Mouse (Mus musculus): ENCODE data around the gene Xrn1.
"Not testable (repeated sequence)": the region's sequence is repeated elsewhere in the genome, so short reads cannot be mapped to it uniquely, and the experiment has no call there.

The Xrn1 gene

DNA sequence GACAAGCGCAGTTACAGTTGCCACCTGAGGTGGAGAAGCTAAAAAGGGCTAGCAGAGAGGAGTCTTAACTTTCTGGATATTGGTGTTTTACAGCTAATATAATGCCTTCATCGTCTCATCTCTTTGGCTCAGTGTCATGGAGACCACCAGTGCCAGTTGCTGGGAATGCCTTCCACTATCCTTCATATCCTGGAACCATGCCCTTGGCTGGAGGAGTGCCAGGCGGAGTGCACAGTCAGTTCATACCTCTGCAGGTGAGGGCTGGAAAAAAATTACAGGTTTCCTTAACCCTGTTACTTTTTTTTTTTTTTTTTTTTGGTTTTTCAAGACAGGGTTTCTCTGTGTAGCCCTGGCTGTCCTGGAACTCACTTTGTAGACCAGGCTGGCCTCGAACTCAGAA lies 96.9 kb downstream of the Xrn1 start:
- no peak for DNase-seq (ENCODE audit: low read depth, low spot score)

- no peak for DNase-seq (ENCODE audit: low read depth, low spot score)
These were observed 100.3 kb downstream of the Xrn1 start for GRCm38 (mm10) chr9:96054878-96055277.

DNA sequence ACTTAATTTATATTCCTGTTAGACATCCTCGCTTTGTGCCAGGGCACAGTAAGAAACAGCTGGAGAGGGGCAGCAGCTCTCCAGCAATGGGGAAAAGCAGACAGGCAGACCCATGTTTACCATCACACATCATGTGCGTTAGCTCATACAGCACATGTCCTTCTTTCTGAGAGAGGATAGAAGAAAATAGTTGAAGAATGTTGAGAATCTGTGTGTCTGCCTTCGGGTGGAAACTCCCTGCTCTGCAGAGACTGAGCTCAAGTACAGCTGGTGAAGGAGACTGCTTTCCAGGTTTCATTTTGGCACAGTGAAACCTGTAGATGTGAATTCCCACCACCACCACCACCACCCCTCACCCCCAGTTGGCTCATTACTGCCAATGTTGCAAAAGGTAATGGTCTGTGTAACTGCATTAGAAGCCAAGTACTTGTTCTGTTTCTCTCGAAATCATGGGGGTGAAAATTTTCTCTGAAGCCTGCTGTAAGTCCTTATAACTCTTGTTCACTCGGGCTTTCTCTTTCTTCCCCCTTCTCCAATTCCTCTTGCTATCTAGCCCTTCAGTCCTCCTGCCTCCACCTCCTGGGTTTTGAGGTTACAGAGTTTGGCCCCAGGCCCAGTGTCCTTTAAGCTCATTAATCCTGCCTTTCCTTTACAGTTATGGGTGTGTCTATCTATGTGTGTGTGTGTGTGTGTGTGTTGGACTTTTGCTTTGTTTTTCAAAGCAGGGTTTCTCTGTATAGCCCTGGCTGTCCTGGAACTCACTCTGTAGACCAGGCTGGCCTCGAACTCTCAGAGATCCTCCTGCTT lies 102.1 kb downstream of the Xrn1 start:
- DNase-seq (ENCODE audit: low read depth, low spot score) = no peak

DNA sequence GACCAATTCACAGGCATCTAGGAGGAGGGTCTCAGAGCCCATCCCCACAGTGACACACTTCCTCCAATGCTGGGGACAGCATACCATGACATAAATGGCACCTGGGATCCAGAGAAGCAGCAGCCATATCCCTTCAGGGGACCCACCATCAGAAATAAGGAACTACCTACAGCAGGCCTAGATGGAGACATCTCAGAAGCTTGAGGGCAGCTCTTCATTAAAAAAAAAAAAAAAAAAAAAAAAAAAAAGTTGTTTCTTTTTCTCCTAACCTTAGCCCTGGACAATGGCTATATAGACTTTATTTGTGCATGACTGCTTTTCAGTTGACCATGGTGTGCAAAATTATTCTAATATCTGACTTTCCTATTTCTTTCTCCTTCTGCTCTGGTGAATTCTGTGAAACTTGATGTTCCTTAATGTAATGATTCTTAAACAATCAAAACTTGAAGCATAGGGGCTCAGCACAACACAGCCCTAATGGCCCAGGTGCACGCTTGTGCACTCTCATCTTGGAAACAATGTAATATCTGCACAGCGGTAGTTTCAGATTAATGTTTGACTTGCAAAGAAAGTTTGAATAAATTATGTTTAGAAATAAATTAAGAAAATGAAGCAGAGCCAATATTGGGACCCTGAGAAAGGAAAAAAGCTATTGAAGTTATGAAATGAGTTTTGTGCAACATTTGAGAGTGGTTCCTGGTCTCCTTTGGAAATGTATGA lies 108.7 kb downstream of the Xrn1 start:
- no peak for DNase-seq (ENCODE audit: low read depth, low spot score)

- DNase-seq (ENCODE audit: low read depth, low spot score) = no peak
These were observed 109.4 kb downstream of the Xrn1 start for GRCm38 (mm10) chr9:96063803-96064475.

DNA sequence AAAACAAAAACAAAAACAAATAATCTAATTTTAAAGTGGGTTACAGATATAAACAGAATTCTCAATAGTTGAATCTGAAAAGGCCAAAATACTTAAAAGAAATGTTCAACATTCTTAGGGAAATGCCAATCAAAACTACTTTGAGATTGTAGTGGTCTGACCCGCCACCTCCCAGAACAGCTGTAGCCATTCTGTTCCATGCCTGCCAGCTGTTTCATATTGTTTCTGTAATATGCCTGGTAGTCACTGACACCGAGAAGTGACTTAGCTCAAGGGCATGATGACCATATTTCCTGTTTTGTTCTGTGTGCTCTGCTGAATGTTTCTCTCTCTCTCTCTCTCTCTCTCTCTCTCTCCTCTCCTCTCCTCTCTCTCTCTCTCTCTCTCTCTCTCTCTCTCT lies 112.9 kb downstream of the Xrn1 start:
- no peak for DNase-seq (ENCODE audit: low read depth, low spot score)

DNA sequence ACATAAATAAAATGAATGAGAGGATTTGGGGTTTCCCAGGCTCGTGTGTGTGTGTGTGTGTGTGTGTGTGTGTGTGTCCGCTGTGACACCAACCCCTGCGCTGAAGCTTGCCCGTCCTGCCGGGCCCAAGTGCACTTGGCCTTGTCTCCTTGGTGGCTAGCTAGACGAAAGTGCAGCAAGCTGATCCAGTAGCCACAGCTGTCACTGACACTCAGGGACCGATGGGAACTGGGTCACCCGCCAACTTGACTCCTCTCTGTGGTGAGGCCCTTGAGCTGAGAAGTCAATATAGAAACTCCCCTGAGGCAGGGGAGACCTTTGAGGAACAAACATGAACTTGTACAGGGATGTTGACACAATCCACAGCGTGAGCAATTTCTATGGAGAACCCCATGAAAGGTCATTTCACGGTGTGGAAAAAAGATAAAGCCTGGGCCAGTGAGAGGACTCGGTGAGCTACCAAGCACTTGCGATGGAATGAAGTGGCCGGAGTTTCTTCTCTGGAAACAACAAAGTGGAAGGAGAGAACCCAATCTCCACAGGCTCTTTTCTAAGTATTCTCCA lies 124.3 kb downstream of the Xrn1 start:
- DNase-seq (ENCODE audit: low read depth, low spot score) = no peak

DNA sequence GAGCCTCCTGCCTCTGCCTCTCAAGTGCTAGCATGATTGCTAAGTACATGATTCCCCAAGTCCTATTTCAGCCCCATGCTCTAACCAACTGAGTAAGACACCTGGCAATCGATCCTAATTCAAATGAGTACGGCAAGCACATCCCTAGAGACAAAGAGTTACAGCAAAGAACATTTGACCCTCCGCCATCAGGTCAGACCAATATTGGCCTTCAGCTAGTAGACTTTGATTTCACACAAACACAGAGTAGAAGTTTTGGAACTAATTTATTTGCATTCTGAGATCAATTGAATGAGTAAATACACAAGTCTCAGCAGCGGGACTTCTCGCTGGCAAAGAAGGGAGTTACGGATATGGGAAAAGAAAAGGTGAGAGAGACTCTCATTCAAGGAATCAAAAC lies 130.7 kb downstream of the Xrn1 start:
- no peak for DNase-seq (ENCODE audit: low read depth, low spot score)

DNA sequence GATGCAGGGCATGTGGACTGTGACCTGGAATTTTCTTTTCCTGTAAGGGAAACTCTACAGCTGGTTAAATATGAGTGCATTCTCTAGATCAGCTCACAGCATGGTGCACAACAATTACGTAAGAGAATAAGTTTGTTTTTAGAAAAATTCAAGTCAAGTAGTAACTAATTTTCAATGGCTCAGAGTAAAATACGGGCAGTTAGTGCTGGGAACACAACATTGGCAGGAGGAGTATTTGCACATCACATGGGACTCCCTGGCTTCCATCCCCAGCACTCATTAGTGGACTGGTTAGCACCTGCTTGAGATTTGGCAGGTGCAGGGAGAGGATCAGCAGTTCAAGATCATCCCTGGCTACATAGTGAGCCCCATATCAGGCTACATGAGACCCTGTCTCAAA lies 133.1 kb downstream of the Xrn1 start:
- DNase-seq (ENCODE audit: low read depth, low spot score) = no peak

- not testable (repeated sequence) for DNase-seq (ENCODE audit: low read depth, low spot score)
These were observed 133.9 kb downstream of the Xrn1 start for GRCm38 (mm10) chr9:96088456-96088855.

DNA sequence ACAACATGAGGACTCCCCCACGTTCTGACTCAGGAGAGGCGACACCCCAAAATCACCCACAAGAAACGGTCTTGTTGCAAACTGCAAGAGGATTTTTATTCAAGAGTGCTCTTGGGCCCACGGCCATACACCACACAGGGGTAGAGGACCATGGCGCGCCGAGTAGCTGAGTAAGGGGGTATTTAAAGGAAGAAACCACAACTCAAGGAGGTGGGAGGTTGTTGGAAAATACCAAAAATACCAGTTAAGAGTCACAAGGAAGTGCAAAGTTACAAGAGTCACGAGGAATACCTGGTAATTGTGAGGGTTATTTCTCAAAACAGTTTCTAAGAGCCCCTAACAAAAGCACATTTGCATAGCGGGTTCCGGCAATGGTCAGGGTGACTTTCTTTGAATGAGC lies 138.1 kb downstream of the Xrn1 start:
- DNase-seq (ENCODE audit: low read depth, low spot score) = not testable (repeated sequence)

DNA sequence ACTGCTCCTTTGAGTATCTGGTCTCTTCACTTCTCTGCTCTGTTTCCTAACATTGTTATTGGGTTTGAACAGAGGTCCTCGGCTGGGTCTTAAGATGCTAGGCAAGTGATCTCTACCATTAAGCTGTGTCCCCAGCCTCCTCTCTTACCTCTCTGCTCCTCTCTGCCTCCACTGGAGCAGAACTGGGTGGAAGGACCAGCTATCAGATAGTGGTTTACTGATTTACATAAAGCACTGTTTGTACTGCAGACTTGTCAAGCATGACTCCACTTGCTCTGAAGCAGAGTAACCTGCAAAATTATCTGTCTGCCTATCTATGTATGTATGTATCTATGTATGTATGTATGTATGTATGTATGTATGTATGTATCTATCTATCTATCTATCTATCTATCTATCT lies 138.7 kb downstream of the Xrn1 start:
- DNase-seq (ENCODE audit: low read depth, low spot score) = no peak

- no peak for DNase-seq (ENCODE audit: low read depth, low spot score)
These were observed 139.8 kb downstream of the Xrn1 start for GRCm38 (mm10) chr9:96094341-96094740.

- DNase-seq (ENCODE audit: low read depth, low spot score) = no peak
These were observed 140.6 kb downstream of the Xrn1 start for GRCm38 (mm10) chr9:96095192-96095591.

- DNase-seq (ENCODE audit: low read depth, low spot score) = no peak
These were observed 148.3 kb downstream of the Xrn1 start for GRCm38 (mm10) chr9:96102846-96103245.
